Mouse (Mus musculus) forebrain, postnatal 0 days (tissue): ENCODE data around the gene Gm42674. TPM values are rescaled to one million over a fixed set of nuclear protein-coding genes. Genes with fewer than 3 reads are reported as not detected.

Experiments used
- ATAC-seq: fragments of 200-750 bp; cut with Nextera tagmentation; 2 replicates; pipeline ENCODE4 v1.8.0; 2017; ENCODE audit warnings: mild to moderate bottlenecking, moderate library complexity
- DNase-seq: peaks from one replicate; pipeline ENCODE4 v3.0.0-alpha.2; 2015
- H3K27ac ChIP-seq: fragments of 300-500 bp; sonication (generic); 2 replicates; pipeline ENCODE4 v1.5.1; 2014; ENCODE audit warnings: low read depth, mild to moderate bottlenecking, antibody characterized with exemption, low read length, moderate library complexity, mixed read lengths
- H3K27me3 ChIP-seq: fragments of 300-500 bp; sonication (generic); 2 replicates; pipeline ENCODE4 v1.6.1; 2014; ENCODE audit warnings: mild to moderate bottlenecking, low read length, mixed read lengths; ENCODE audit not compliant: insufficient read depth
- H3K36me3 ChIP-seq: fragments of 300-500 bp; sonication (generic); 2 replicates; pipeline ENCODE4 v1.6.1; 2014; ENCODE audit warnings: mild to moderate bottlenecking, moderate library complexity; ENCODE audit not compliant: insufficient read depth
- H3K4me1 ChIP-seq: fragments of 300-500 bp; sonication (generic); 2 replicates; pipeline ENCODE4 v1.6.1; 2014; ENCODE audit warnings: antibody characterized with exemption; ENCODE audit not compliant: insufficient read depth
- H3K4me2 ChIP-seq: fragments of 300-500 bp; sonication (generic); 2 replicates; pipeline ENCODE4 v1.6.1; 2014; ENCODE audit warnings: low read depth, mild to moderate bottlenecking, moderate library complexity
- H3K4me3 ChIP-seq: fragments of 300-500 bp; sonication (generic); 2 replicates; pipeline ENCODE4 v1.5.1; 2014; ENCODE audit warnings: low read depth, low read length, mixed read lengths
- H3K9ac ChIP-seq: fragments of 300-500 bp; sonication (generic); 2 replicates; pipeline ENCODE4 v1.6.1; 2014; ENCODE audit warnings: mild to moderate bottlenecking
- H3K9me3 ChIP-seq: fragments of 300-500 bp; sonication (generic); 2 replicates; pipeline ENCODE4 v1.6.1; 2016; ENCODE audit warnings: low read length
- CTCF ChIP-seq: sonication (generic); IDR thresholded peaks from 2 replicates; pipeline ENCODE4 v1.5.1; 2016; ENCODE audit warnings: antibody characterized with exemption, control low read depth, low read depth
- WGBS: fragments of 180-500 bp; shearing (Covaris S2); extraction: QIAGEN DNeasy Blood & Tissue Kit; methylation state at CpG from one replicate; pipeline ENCODE4 v1.1.7; 2014; 5-methylcytosine and 5-hydroxymethylcytosine counted together
- polyA plus RNA-seq: library from polyadenylated mRNA; unstranded; fragments of >200 nt; fragmentation: Nextera tagmentation; extraction: Ambion mirVana; gene quantifications from 2 replicates; pipeline ENCODE4 v1.2.1, GENCODE M21; 2015
- total RNA-seq: library from RNA; depleted of rRNA; stranded (reverse); fragments of >200 nt; gene quantifications from 2 replicates; pipeline ENCODE4 v1.2.3, GENCODE M21; 2014

Gene Gm42674
- total and polyA plus RNA-seq, 2 experiments from 2014 or later = not detected

DNA sequence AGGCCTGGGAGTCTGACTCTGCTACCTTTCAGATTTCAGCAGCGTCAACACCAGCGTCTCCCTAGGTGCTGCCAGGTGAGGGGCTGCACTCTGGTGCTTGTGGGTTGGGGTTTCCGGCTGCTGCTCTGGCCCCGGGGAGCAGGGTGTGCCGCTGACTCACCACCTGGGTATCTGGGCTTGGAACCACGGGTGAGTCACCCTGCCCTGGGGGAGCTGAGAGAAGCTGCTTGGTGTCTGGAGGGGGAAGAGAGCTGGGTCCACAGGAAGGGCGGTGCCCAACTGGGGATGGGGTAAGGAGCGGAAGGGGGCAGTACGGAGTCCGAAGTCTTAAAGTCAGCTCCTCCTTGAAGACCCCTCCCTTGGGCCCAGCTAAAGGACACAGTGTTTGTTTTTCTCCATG is 14.8 kb upstream of the Gm42674 start:
- Histone ChIP-seq H3K4me3 (no peak overlapping the region), H3K36me3 (no peaks in the 10 kb centered on the region), H3K4me1 (no peaks in the 10 kb centered on the region), H3K9me3 (no peaks in the 10 kb centered on the region), H3K4me2 (no peak overlapping the region), H3K27ac (no peak overlapping the region), H3K9ac (no peak overlapping the region), H3K27me3 (no peaks in the 10 kb centered on the region)
- no peak for TF ChIP-seq CTCF
- no peak for DNase-seq
- ATAC-seq = no peak
- 75% methylated on average over 10 of the region's 10 CpGs for WGBS

- ATAC-seq = peak; percentile 50; the same call in 1 of the 2 replicates
- H3K27ac ChIP-seq = no peak overlapping the region
- 87% methylated on average over 14 of the region's 14 CpGs for WGBS
- DNase-seq = no peak
- H3K9me3 ChIP-seq = no peaks in the 10 kb centered on the region
- no peaks in the 10 kb centered on the region for H3K4me1 ChIP-seq
- H3K36me3 ChIP-seq = no peaks in the 10 kb centered on the region
- no peak overlapping the region for H3K4me2 ChIP-seq
- no peak overlapping the region for H3K4me3 ChIP-seq
- H3K27me3 ChIP-seq = no peaks in the 10 kb centered on the region
- no peak for TF ChIP-seq CTCF
- no peak overlapping the region for H3K9ac ChIP-seq
These were observed 14.2 kb upstream of the Gm42674 start for GRCm38 (mm10) chr3:90587361-90588101.

DNA sequence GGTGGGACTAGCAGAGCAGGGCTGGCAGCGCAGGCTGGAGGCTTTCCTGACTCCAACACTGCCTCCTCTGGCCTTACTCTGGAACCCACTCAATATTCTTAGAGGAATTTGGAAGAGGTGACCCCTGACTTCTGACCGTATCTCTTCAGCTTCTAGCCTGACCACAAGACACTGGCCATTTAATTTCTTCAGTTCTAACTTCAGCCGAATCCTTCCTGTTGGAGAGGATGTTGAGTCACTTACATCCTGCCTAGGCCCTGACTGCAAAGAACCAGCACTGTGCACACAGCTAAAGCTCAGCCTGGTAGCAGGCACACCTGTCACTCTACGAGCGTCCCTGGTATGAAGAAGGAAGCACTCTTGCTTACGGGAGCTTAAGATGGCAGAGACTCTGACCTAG is 12.3 kb upstream of the Gm42674 start:
- TF ChIP-seq CTCF = no peak
- Histone ChIP-seq H3K4me3 (no peak overlapping the region), H3K9ac (no peak overlapping the region), H3K27me3 (no peaks in the 10 kb centered on the region), H3K4me1 (no peaks in the 10 kb centered on the region), H3K4me2 (no peak overlapping the region), H3K27ac (no peak overlapping the region), H3K36me3 (no peaks in the 10 kb centered on the region), H3K9me3 (no peaks in the 10 kb centered on the region)
- 87% methylated on average over 6 of the region's 6 CpGs for WGBS
- DNase-seq (no peak), ATAC-seq (no peak)

DNA sequence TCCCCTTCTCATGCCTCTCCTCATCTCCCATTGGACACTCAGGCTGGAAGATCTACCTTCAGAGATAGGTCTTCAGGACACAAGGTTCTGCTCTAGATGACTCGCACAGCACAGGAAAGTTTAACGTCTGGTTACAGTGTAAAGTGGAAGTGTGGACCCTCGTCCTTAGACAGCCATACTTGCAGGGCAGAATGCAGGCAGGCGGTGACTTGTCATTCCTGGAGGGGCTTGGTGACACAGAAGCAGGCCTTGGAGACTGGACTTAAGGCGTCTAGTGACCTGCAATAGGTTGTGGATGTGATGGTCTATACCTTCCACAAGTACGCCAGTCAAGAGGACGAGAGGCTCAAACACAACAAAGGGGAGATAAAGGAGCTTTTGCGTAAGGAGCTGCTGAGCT is 11.8 kb upstream of the Gm42674 start, which contains the start of gene S100a2:
S100a2 (plus strand) TSS at position 301 of the 400 bp plus-strand sequence.
- H3K4me1 ChIP-seq = no peaks in the 10 kb centered on the region
- H3K9ac ChIP-seq = no peak within 1 kb of the TSS
- H3K4me3 ChIP-seq = no peak within 1 kb of the TSS
- no peak for TF ChIP-seq CTCF
- no peaks in the 10 kb centered on the region for H3K27me3 ChIP-seq
- WGBS = 76% methylated on average over 8 of the region's 8 CpGs
- H3K4me2 ChIP-seq = no peak within 1 kb of the TSS
- H3K9me3 ChIP-seq = no peaks in the 10 kb centered on the region
- no peaks in the 10 kb centered on the region for H3K36me3 ChIP-seq
- no peak for ATAC-seq
- H3K27ac ChIP-seq = no peak within 1 kb of the TSS
- no peak for DNase-seq

- Histone ChIP-seq H3K27ac (no peak overlapping the region), H3K27me3 (no peaks in the 10 kb centered on the region)
- WGBS = 85% methylated on average over 1 of the region's 1 CpGs
These were observed 7.2 kb upstream of the Gm42674 start for GRCm38 (mm10) chr3:90594466-90594865.

DNA sequence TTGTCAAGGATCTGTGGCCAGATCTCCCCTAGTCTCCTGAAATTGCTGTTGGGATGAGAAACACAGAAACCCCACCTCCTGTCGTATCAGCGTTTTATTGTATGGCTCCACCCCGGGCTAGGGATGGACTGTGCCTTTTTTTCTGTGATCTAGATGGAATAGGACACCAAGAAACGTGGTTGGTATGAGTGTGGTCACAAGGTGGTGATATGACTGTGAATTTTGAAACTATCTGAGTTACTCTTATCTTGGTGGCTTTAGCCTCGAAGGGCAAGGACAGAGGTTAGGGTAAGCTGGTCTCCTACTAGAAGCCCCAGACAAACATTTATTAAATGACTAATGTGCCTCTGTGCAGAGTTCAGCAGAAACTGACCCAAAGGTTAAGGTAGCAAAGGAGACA is 6.1 kb upstream of the Gm42674 start:
- 75% methylated on average over 5 of the region's 5 CpGs for WGBS
- Histone ChIP-seq H3K9me3 (no peaks in the 10 kb centered on the region), H3K4me1 (no peaks in the 10 kb centered on the region), H3K9ac (no peak overlapping the region), H3K27me3 (no peaks in the 10 kb centered on the region), H3K4me2 (no peak overlapping the region), H3K27ac (no peak overlapping the region), H3K36me3 (no peaks in the 10 kb centered on the region), H3K4me3 (no peak overlapping the region)
- no peak for TF ChIP-seq CTCF
- ATAC-seq (no peak), DNase-seq (no peak)

More at GRCm38 (mm10) chr3:90594466-90594865, 7.2 kb upstream of the Gm42674 start:
- ATAC-seq = no peak
- Histone ChIP-seq H3K4me1 (no peaks in the 10 kb centered on the region), H3K4me2 (no peak overlapping the region), H3K4me3 (no peak overlapping the region), H3K36me3 (no peaks in the 10 kb centered on the region), H3K9me3 (no peaks in the 10 kb centered on the region), H3K9ac (no peak overlapping the region)
- DNase-seq = no peak
- TF ChIP-seq CTCF = no peak

- ATAC-seq = no peak
These were observed 4.9 kb upstream of the Gm42674 start for GRCm38 (mm10) chr3:90596810-90597209.

More at GRCm38 (mm10) chr3:90596810-90597209, 4.9 kb upstream of the Gm42674 start:
- DNase-seq = no peak
- Histone ChIP-seq H3K36me3 (no peaks in the 10 kb centered on the region), H3K9me3 (no peaks in the 10 kb centered on the region), H3K4me1 (no peaks in the 10 kb centered on the region), H3K27me3 (no peaks in the 10 kb centered on the region), H3K4me3 (no peak overlapping the region), H3K9ac (no peak overlapping the region), H3K4me2 (no peak overlapping the region), H3K27ac (no peak overlapping the region)
- WGBS = 93% methylated on average over 6 of the region's 6 CpGs
- TF ChIP-seq CTCF = no peak
